8 mouse cellular contexts compared by ENCODE assay signal in the genomic region with DNA sequence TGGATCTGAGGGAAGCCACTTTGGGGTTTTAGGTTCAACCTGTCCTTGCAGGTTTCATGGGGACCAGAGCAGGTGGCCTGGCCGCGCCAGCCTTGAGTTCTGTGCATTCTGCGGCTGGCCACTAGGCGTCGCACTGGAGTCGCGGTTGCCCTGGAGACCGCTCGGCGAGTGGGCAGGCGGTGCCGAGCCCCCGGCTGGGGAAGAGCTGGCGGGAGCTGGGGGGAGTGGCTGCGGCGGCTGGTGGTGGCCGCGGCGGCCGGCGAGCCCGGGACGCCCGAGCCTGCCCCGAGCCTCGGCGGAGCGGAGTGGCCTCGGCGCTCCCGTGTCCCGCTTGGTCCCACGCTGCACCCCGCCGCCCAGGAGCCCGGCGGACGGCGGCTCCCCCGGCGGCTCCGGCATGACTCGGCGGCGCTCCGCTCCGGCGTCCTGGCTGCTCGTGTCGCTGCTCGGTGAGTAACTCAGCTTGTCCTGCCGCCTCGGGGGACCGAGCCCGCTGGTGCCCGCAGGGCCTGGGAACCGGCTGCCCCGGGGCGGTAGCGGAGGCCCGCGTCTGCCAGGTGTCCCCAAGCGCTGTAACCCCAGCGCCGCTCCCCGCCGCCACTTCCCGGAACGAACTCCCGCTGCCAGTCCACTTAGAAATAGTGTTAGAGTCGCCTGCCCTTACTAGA. TPM values are rescaled to one million over a fixed set of nuclear protein-coding genes. Genes with fewer than 3 reads are reported as not detected.
A peak's percentile ranks its signal among the peaks of the same experiment; 100 is the strongest.
DNase-seq lines count a peak whose midpoint lies in the region; ATAC-seq and TF ChIP-seq lines count a peak whose summit lies in the region.

No protein-coding gene starts in this region.

- H3K4me3 ChIP-seq in cortical plate, adult 2 months (ENCODE audit: insufficient read depth, low read length): peak overlapping the region; percentile 51

- intact Hi-C loops in gastrocnemius, postnatal 14 days (cut with DNase I; ENCODE audit: low total_unique reads): no loop called here

- ATAC-seq in megakaryocyte progenitor cell, adult 5-6 weeks (replicated peaks; ENCODE audit: poor library complexity): peak; percentile 99

- peaks cover 3% of the 10 kb centered on the region; the same call in 1 of the 2 replicates for H3K4me1 ChIP-seq in cortical plate, adult 2 months (ENCODE audit: control insufficient read depth, insufficient read depth, low read length)

- no peak for TF ChIP-seq POLR2A in cortical plate, adult 2 months (IDR thresholded peaks at IDR 0.05; ENCODE audit: extremely low read depth, insufficient read depth, low read length)

- peak overlapping the region; percentile 83 for H3K27ac ChIP-seq in cortical plate, adult 2 months (ENCODE audit: insufficient read depth, low read length)

- TF ChIP-seq CTCF in cortical plate, adult 2 months (IDR thresholded peaks at IDR 0.05; ENCODE audit: extremely low read depth, insufficient read depth, low read length): peak; percentile 83

- peak; percentile 92 to 96 for DNase-seq in adrenal gland, adult (ENCODE audit: inconsistent age in 2 of 2, low spot score in 1 of 2)
- DNase-seq in gastrocnemius, postnatal 14 days: peak; percentile 91
- peak; percentile 81 for DNase-seq in induced T-regulatory cell, adult 2 months (ENCODE audit: low read depth)
- peak; percentile 75 to 90 for DNase-seq in left cerebral cortex, adult 8-10 months (ENCODE audit: low spot score in 2 of 2)
- DNase-seq in right cerebral cortex, postnatal 10 days (ENCODE audit: low spot score in 2 of 2): peak; percentile 90 to 93
- peak; percentile 96 for DNase-seq in urinary bladder, postnatal 25 days (ENCODE audit: low spot score)

RNA-seq across cellular contexts. Expression of gene Igsf11, which starts 9.8 kb away (rescaled TPM):
- polyA plus RNA-seq in cortical plate, adult 2 months (2012; rRNA removed): 23.7 and 25.3 TPM in 2 replicates
- 1 to 10 TPM in 1 of 2 experiments, under 1 TPM in 1; 0.66 to 1.0 TPM for total RNA-seq in gastrocnemius, postnatal 14 days (2021)
- total RNA-seq in left cerebral cortex, adult 8-10 months (2022): 10 to 100 TPM; 42.6 to 48.8 (median 45.3) TPM
- not detected in 2 replicates for total RNA-seq in megakaryocyte progenitor cell, adult 5-6 weeks (2015)
- total RNA-seq in megakaryocyte progenitor cell, adult 5-6 weeks (2017): not detected in 2 replicates

Comparison
In these comparisons a context has a peak if more than half of its experiments do, and no peak if none do; other contexts are left out.
1. Peak in every context shown above with its lines: DNase-seq, ATAC-seq, H3K4me3 ChIP-seq and H3K27ac ChIP-seq.
2. RNA of gene Igsf11, which starts 9.8 kb away (total RNA-seq): 42.6 to 48.8 TPM in left cerebral cortex, adult 8-10 months; 0.66 to 1.0 TPM in gastrocnemius, postnatal 14 days and not detected in megakaryocyte progenitor cell, adult 5-6 weeks; every median in the first group is over 10 times any median in the second.